Mouse (Mus musculus): ENCODE results near the gene Tbc1d24.

DNA sequence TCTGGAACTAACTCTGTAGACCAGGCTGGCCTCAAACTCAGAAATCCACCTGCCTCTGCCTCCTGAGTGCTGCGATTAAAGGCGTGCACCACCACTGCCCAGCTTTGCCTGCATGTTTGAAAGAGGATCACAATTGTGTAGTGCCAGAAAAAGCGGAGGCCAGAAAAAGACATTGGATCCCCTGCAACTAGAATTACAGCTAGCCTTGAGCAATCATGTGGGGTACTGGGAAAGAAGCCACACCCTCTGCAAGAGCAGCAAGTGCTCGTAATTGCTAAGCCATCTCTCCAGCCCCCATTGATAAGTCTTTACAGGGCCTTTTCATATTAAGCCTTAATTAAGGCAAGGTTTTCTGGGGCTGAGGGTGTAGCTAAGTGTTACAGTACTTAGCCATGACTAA, 13.9 kb downstream of the Tbc1d24 start:
- TF ChIP-seq GATA1 (IDR thresholded peaks at IDR 0.05; ENCODE audit: borderline replicate concordance, low read length) (no peak), FLI1 (IDR thresholded peaks at IDR 0.05; ENCODE audit: low read length) (no peak)

Data from megakaryocyte, embryonic 14.5 days (primary cell).